ENCODE assay signal across 8 mouse cellular contexts in genomic region chr4:117120445-117121414, GRCm38 (mm10). TPM values are rescaled to one million over a fixed set of nuclear protein-coding genes. Genes with fewer than 3 reads are reported as not detected.
DNase-seq lines count a peak whose midpoint lies in the region; ATAC-seq lines count a peak whose summit lies in the region.

No protein-coding gene starts in this region.

- peak; percentile 97 for DNase-seq in Muller cell, postnatal 12 days (ENCODE audit: inconsistent ontology term)
- peak; percentile 94 for DNase-seq in cerebellum, adult 9-11 months
- DNase-seq in frontal cortex, adult 2 months (ENCODE audit: extremely low spot score in 1 of 2, low spot score in 1 of 2), result peak; percentile 97
- DNase-seq in layer of hippocampus, postnatal 14 days (ENCODE audit: low spot score in 2 of 2), result peak; percentile 90 to 96
- peak; percentile 97 for DNase-seq in lung, postnatal 14 days
- peak; percentile 85 for DNase-seq in retina, adult 2 months (ENCODE audit: low read depth, low spot score)
- peak; percentile 88 to 90 for DNase-seq in thymus, postnatal 36 days

- WGBS in hindbrain, embryonic 12.5 days, result under 1% methylated on average over 69 of the region's 69 CpGs

- ATAC-seq in hindbrain, embryonic 12.5 days (ENCODE audit: low FRiP score), result peak; percentile 92

- H3K4me3 ChIP-seq in hindbrain, embryonic 12.5 days, result peak overlapping the region; percentile 60

- no peaks in the 10 kb centered on the region for H3K27me3 ChIP-seq in hindbrain, embryonic 12.5 days

- no peaks in the 10 kb centered on the region for H3K36me3 ChIP-seq in hindbrain, embryonic 12.5 days

- H3K9me3 ChIP-seq in hindbrain, embryonic 12.5 days (replicated peaks), result no peaks in the 10 kb centered on the region

- H3K27ac ChIP-seq in hindbrain, embryonic 12.5 days, result peak overlapping the region; percentile 92

- peak overlapping the region; percentile 77 for H3K9ac ChIP-seq in hindbrain, embryonic 12.5 days

- peak overlapping the region; percentile 99 for H3K4me2 ChIP-seq in hindbrain, embryonic 12.5 days (replicated peaks)

- peaks cover 27% of the 10 kb centered on the region for H3K4me1 ChIP-seq in hindbrain, embryonic 12.5 days

RNA-seq across cellular contexts. Expression of gene Btbd19, which starts 4.8 kb away (rescaled TPM):
- polyA plus RNA-seq in frontal cortex, adult 2 months (2012; rRNA removed), result 21.9 and 25.6 TPM in 2 replicates
- 4.0 and 4.5 TPM in 2 replicates for polyA plus RNA-seq in hindbrain, embryonic 12.5 days (2016; fragmentation: Nextera tagmentation; extraction: Ambion mirVana)
- total RNA-seq in layer of hippocampus, postnatal 14 days (2021), result 1 to 10 TPM; 9.4 to 9.9 TPM

RNA-seq across cellular contexts. Expression of gene Tctex1d4, which starts 5.9 kb away (rescaled TPM):
- 0.15 and 0.32 TPM in 2 replicates for polyA plus RNA-seq in frontal cortex, adult 2 months (2012; rRNA removed)
- polyA plus RNA-seq in hindbrain, embryonic 12.5 days (2016; fragmentation: Nextera tagmentation; extraction: Ambion mirVana), result 0.34 TPM in 1 of 2 replicates, not detected in the other
- 1 to 10 TPM in 1 of 2 experiments, under 1 TPM in 1; 0.95 to 2.3 TPM for total RNA-seq in layer of hippocampus, postnatal 14 days (2021)

RNA-seq across cellular contexts. Expression of gene Plk3, which starts 13.0 kb away (rescaled TPM):
- 11.2 and 15.6 TPM in 2 replicates for polyA plus RNA-seq in frontal cortex, adult 2 months (2012; rRNA removed)
- polyA plus RNA-seq in hindbrain, embryonic 12.5 days (2016; fragmentation: Nextera tagmentation; extraction: Ambion mirVana), result 26.4 and 29.6 TPM in 2 replicates
- total RNA-seq in layer of hippocampus, postnatal 14 days (2021), result 10 to 100 TPM; 11.6 to 13.8 TPM

RNA-seq across cellular contexts. Expression of gene Ptch2, which starts 24.9 kb away (rescaled TPM):
- 2.7 and 2.9 TPM in 2 replicates for polyA plus RNA-seq in frontal cortex, adult 2 months (2012; rRNA removed)
- 4.5 and 5.9 TPM in 2 replicates for polyA plus RNA-seq in hindbrain, embryonic 12.5 days (2016; fragmentation: Nextera tagmentation; extraction: Ambion mirVana)
- 1 to 10 TPM; 1.9 to 3.6 TPM for total RNA-seq in layer of hippocampus, postnatal 14 days (2021)

RNA-seq across cellular contexts. Expression of gene Rps8, which starts 35.3 kb away (rescaled TPM):
- 496 and 568 TPM in 2 replicates for polyA plus RNA-seq in frontal cortex, adult 2 months (2012; rRNA removed)
- 588 and 618 TPM in 2 replicates for polyA plus RNA-seq in hindbrain, embryonic 12.5 days (2016; fragmentation: Nextera tagmentation; extraction: Ambion mirVana)
- 100 to 1,000 TPM; 436 to 472 TPM for total RNA-seq in layer of hippocampus, postnatal 14 days (2021)

Comparison
In these comparisons a context has a peak if more than half of its experiments do, and no peak if none do; other contexts are left out.
1. Peak in every context shown above with its lines: DNase-seq, ATAC-seq, H3K4me3 ChIP-seq and H3K27ac ChIP-seq.